Mouse (Mus musculus) erythroblast, embryonic 14.5 days (primary cell): Measurements from ENCODE around the gene Pfkl.
"Not testable (repeated sequence)": the region's sequence is repeated elsewhere in the genome, so short reads cannot be mapped to it uniquely, and the experiment has no call there.

Source experiments
- GATA1 ChIP-seq: IDR thresholded peaks from 2 replicates; pipeline ENCODE4 v1.6.1; 2012; ENCODE audit warnings: low read length, inconsistent platforms, mixed read lengths
- TAL1 ChIP-seq: IDR thresholded peaks from 3 replicates; pipeline ENCODE4 v1.6.1; 2012; ENCODE audit warnings: low read length, inconsistent platforms, mixed read lengths

GRCm38 (mm10) chr10:78025453-78025852 lies 15.6 kb upstream of the Pfkl start:
- not testable (repeated sequence) for TF ChIP-seq TAL1, GATA1
